Mouse (Mus musculus): ENCODE measurements at regions not wholly inside any gene's neighbourhood (a gene's known extent, or its start where the extent isn't known, plus 50 kb on each side); places are given as distances from the start of the nearest gene placed in this dataset.

GRCm38 (mm10) chr16:70621750-70622149, 308.0 kb downstream of the Gbe1 start:
- DNase-seq (ENCODE audit: low read depth, low spot score) = no peak

GRCm38 (mm10) chr16:70643630-70644264, 330.0 kb downstream of the Gbe1 start:
- DNase-seq (ENCODE audit: low read depth, low spot score) = peak; percentile 45

GRCm38 (mm10) chr16:70644695-70645279, 331.0 kb downstream of the Gbe1 start:
- no peak for DNase-seq (ENCODE audit: low read depth, low spot score)

GRCm38 (mm10) chr16:70654429-70655081, 340.8 kb downstream of the Gbe1 start:
- DNase-seq (ENCODE audit: low read depth, low spot score) = no peak

GRCm38 (mm10) chr16:70689826-70690225, 376.1 kb downstream of the Gbe1 start:
- peak; percentile 24 for DNase-seq (ENCODE audit: low read depth, low spot score)

- no peak for DNase-seq (ENCODE audit: low read depth, low spot score)
These were observed 411.1 kb downstream of the Gbe1 start for GRCm38 (mm10) chr16:70724722-70725284.

GRCm38 (mm10) chr16:70725291-70725801, 411.6 kb downstream of the Gbe1 start:
- DNase-seq (ENCODE audit: low read depth, low spot score) = no peak

- DNase-seq (ENCODE audit: low read depth, low spot score) = no peak
These were observed 419.3 kb downstream of the Gbe1 start for GRCm38 (mm10) chr16:70733016-70733415.

GRCm38 (mm10) chr16:70740046-70740445, 426.3 kb downstream of the Gbe1 start:
- peak; percentile 44 for DNase-seq (ENCODE audit: low read depth, low spot score)

- DNase-seq (ENCODE audit: low read depth, low spot score) = no peak
These were observed 440.5 kb downstream of the Gbe1 start for GRCm38 (mm10) chr16:70754228-70754627.

- DNase-seq (ENCODE audit: low read depth, low spot score) = no peak
These were observed 484.3 kb downstream of the Gbe1 start for GRCm38 (mm10) chr16:70798061-70798460.

- DNase-seq (ENCODE audit: low read depth, low spot score) = no peak
These were observed 489.8 kb downstream of the Gbe1 start for GRCm38 (mm10) chr16:70803549-70803948.

- DNase-seq (ENCODE audit: low read depth, low spot score) = no peak
These were observed 512.2 kb downstream of the Gbe1 start for GRCm38 (mm10) chr16:70825910-70826309.

GRCm38 (mm10) chr16:70835006-70835405, 521.3 kb downstream of the Gbe1 start:
- DNase-seq (ENCODE audit: low read depth, low spot score) = peak; percentile 81

GRCm38 (mm10) chr16:70838139-70838538, 524.4 kb downstream of the Gbe1 start:
- DNase-seq (ENCODE audit: low read depth, low spot score) = peak; percentile 55

GRCm38 (mm10) chr16:70868241-70868640, 554.5 kb downstream of the Gbe1 start:
- no peak for DNase-seq (ENCODE audit: low read depth, low spot score)

- no peak for DNase-seq (ENCODE audit: low read depth, low spot score)
These were observed 555.5 kb downstream of the Gbe1 start for GRCm38 (mm10) chr16:70869205-70869604.

- DNase-seq (ENCODE audit: low read depth, low spot score) = no peak
These were observed 560.3 kb downstream of the Gbe1 start for GRCm38 (mm10) chr16:70874080-70874479.

GRCm38 (mm10) chr16:70880678-70881077, 566.9 kb downstream of the Gbe1 start:
- no peak for DNase-seq (ENCODE audit: low read depth, low spot score)

- no peak for DNase-seq (ENCODE audit: low read depth, low spot score)
These were observed 567.5 kb downstream of the Gbe1 start for GRCm38 (mm10) chr16:70881098-70881850.

GRCm38 (mm10) chr16:70900085-70900484, 586.3 kb downstream of the Gbe1 start:
- no peak for DNase-seq (ENCODE audit: low read depth, low spot score)

- no peak for DNase-seq (ENCODE audit: low read depth, low spot score)
These were observed 606.3 kb downstream of the Gbe1 start for GRCm38 (mm10) chr16:70920047-70920446.

Data from telencephalon, adult 2 months (tissue).